Mouse (Mus musculus): ENCODE measurements around the gene Arsg.

GRCm38 (mm10) chr11:109436889-109437288 lies 36.3 kb upstream of the Arsg start:
- TF ChIP-seq GATA1 (IDR thresholded peaks at IDR 0.05; ENCODE audit: borderline replicate concordance, low read length), result no peak
- no peak for TF ChIP-seq FLI1 (IDR thresholded peaks at IDR 0.05; ENCODE audit: low read length)

All from megakaryocyte, embryonic 14.5 days (primary cell).